Mouse (Mus musculus): Measurements from ENCODE around the gene A430078G23Rik. TPM values are rescaled to one million over a fixed set of nuclear protein-coding genes. Genes with fewer than 3 reads are reported as not detected.

The A430078G23Rik gene
- polyA plus RNA-seq, 1 experiment = 30.7 TPM

DNA sequence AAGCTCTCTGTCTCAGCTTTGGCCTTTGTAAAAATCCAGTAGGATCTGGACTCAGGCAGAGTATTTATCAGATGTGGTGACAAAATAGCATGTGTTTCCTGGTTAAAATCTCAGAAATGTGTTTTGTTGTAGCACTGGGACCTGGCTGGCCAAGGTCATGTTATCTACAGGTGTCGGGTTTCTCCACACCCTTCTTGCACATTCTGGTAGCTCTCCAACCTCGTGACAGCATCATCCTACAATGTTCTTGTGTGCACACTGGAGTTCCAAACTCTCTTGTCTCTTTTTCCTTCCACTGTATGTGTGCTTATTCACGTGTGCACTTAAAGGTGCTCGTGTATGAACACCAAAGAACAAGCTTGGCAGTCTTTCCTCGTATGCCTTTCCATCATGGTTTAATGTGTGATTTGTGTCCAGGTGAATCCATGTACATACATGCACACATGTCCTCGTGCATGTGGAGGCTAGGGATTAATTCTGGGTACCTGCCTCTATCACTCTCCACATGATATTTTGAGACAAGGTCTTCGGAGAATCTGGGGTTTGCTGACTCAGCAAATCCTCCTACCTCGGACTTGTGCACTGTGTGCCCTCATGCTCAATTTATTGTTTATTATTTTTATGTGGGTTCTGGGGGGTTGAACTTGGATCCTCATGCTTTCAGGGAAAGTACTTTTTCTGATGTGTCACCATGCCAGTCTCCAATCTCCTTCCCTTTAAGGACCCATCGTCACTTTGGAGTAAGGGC, 35.5 kb downstream of the A430078G23Rik start:
- H3K27me3 ChIP-seq (ENCODE audit: control insufficient read depth, insufficient read depth, low read length) = no peaks in the 10 kb centered on the region
- no peaks in the 10 kb centered on the region for H3K4me1 ChIP-seq (replicated peaks; ENCODE audit: control insufficient read depth, insufficient read depth, low read length)
- H3K36me3 ChIP-seq (ENCODE audit: control insufficient read depth, insufficient read depth, low read length) = peaks cover 66% of the 10 kb centered on the region
- no peak for TF ChIP-seq CTCF (IDR thresholded peaks at IDR 0.05; ENCODE audit: borderline replicate concordance, control insufficient read depth, extremely low read depth, insufficient read depth, low read length, poor library complexity)
- DNase-seq = no peak
- 93% methylated on average over 9 of the region's 9 CpGs for WGBS
- no peak overlapping the region for H3K4me3 ChIP-seq (ENCODE audit: control insufficient read depth, insufficient read depth, low read length)
- no peak overlapping the region for H3K27ac ChIP-seq (ENCODE audit: control insufficient read depth, insufficient read depth, low read length)

DNA sequence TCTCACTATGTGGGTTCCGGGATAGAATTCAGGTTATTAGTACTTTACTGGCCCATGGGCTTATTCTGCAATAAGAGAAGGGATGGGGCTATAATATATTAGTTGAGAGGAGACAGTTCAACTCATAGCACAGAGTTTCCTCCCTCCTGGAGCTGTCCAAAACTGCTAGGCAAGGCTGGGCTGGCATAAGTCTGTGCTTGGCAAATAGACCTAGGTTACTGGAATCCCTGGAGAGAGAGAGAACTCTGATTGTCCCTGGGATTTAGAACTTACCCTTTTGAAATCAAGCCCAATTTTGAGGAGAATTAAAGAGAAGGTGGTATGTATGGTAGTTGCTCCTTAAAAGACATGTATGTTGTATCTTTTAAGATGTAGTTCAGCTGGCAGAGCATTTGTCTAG, 36.3 kb downstream of the A430078G23Rik start:
- Histone ChIP-seq H3K4me1 (replicated peaks; ENCODE audit: control insufficient read depth, insufficient read depth, low read length) (no peaks in the 10 kb centered on the region), H3K27me3 (ENCODE audit: control insufficient read depth, insufficient read depth, low read length) (no peaks in the 10 kb centered on the region), H3K27ac (ENCODE audit: control insufficient read depth, insufficient read depth, low read length) (no peak overlapping the region), H3K36me3 (ENCODE audit: control insufficient read depth, insufficient read depth, low read length) (peaks cover 66% of the 10 kb centered on the region), H3K4me3 (ENCODE audit: control insufficient read depth, insufficient read depth, low read length) (no peak overlapping the region)
- no peak for TF ChIP-seq POLR2A (IDR thresholded peaks at IDR 0.05; ENCODE audit: control insufficient read depth, extremely low read depth, insufficient read depth, low read length, poor library complexity)
- no peak for DNase-seq
- WGBS = 97% methylated on average over 1 of the region's 1 CpGs

DNA sequence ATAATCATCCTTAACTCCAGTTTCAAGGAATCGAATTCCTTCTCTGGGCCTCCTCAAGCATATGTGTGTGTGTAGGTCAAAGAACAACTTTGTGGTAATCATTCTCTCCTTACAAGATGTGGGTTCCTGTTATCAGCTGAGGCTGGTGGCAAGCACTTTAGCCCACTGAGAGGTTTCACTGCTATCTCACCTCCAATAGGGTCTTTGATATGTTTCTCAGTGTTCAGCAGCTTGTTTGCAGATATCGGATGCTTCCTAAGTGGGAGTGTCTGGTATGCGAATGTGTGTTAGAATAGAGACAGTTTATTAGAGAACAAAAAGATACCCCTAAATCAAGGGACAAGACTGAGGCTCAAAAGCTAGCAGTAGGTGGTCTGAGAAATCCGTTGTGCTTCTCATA, 39.1 kb downstream of the A430078G23Rik start:
- no peak for TF ChIP-seq CTCF (IDR thresholded peaks at IDR 0.05; ENCODE audit: borderline replicate concordance, control insufficient read depth, extremely low read depth, insufficient read depth, low read length, poor library complexity)
- TF ChIP-seq POLR2A (IDR thresholded peaks at IDR 0.05; ENCODE audit: control insufficient read depth, extremely low read depth, insufficient read depth, low read length, poor library complexity) = no peak
- WGBS = 91% methylated on average over 4 of the region's 4 CpGs
- H3K27ac ChIP-seq (ENCODE audit: control insufficient read depth, insufficient read depth, low read length) = no peak overlapping the region
- no peak overlapping the region for H3K4me3 ChIP-seq (ENCODE audit: control insufficient read depth, insufficient read depth, low read length)
- no peak for DNase-seq
- H3K36me3 ChIP-seq (ENCODE audit: control insufficient read depth, insufficient read depth, low read length) = peaks cover 76% of the 10 kb centered on the region
- H3K27me3 ChIP-seq (ENCODE audit: control insufficient read depth, insufficient read depth, low read length) = no peaks in the 10 kb centered on the region
- H3K4me1 ChIP-seq (replicated peaks; ENCODE audit: control insufficient read depth, insufficient read depth, low read length) = no peaks in the 10 kb centered on the region

DNA sequence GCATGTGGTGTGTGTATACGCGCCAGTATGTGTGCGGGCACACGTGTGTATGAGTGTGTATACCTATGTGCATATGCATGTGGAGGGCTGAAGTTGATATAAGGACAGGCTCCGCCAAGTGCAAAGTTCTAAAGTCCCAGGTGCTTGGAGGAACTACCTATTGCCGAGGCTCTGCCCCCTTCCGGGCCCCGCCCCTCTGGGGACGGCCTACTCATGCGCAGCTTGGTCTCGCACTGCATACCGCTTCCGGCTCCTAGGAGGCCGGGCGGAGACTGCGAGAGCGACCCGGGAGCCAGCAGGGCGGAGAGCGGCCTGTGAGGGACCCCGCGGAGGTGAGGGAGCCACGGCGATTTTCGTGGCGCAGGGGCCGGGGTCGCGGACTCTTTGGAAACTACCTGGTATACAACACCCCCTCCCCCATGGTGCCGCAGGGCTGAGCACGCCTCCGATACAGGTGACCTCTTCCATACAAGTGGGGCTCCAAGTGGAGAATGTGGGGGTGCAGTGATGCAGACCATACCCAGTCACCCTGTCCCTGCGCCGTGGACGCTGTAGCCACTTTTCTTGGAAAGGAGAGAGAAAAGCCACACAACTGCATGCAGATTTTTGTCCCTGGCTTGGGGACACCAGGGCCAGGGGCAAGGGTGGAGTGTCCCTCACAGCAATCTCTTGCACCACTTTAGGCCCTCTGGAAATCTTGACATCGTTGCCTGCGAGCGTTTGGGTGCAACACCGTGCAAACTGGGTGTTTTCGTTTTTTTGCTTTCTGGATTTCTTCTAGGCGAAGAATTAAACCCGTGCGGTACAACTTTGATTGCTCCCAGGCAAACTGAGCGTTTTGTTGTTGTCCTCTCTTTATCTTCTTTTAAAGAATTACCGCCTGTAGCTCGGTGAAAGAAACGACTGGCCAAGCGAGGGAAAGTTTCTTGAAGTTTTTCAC, 39.8 kb downstream of the A430078G23Rik start, which contains the start of gene Arhgef18:
Gene Arhgef18 (plus strand): TSS at position 236 of the 940 bp plus-strand sequence.
- H3K4me1 ChIP-seq (replicated peaks; ENCODE audit: control insufficient read depth, insufficient read depth, low read length) = no peaks in the 10 kb centered on the region
- no peaks in the 10 kb centered on the region for H3K27me3 ChIP-seq (ENCODE audit: control insufficient read depth, insufficient read depth, low read length)
- H3K36me3 ChIP-seq (ENCODE audit: control insufficient read depth, insufficient read depth, low read length) = peaks cover 76% of the 10 kb centered on the region
- H3K27ac ChIP-seq (ENCODE audit: control insufficient read depth, insufficient read depth, low read length) = no peak within 1 kb of the TSS
- peak within 1 kb of the TSS; percentile 38 for H3K4me3 ChIP-seq (ENCODE audit: control insufficient read depth, insufficient read depth, low read length)
- peak; percentile 6 for DNase-seq
- TF ChIP-seq POLR2A (IDR thresholded peaks at IDR 0.05; ENCODE audit: control insufficient read depth, extremely low read depth, insufficient read depth, low read length, poor library complexity) (no peak), CTCF (IDR thresholded peaks at IDR 0.05; ENCODE audit: borderline replicate concordance, control insufficient read depth, extremely low read depth, insufficient read depth, low read length, poor library complexity) (no peak)
- WGBS = 89% methylated on average over 48 of the region's 48 CpGs

DNA sequence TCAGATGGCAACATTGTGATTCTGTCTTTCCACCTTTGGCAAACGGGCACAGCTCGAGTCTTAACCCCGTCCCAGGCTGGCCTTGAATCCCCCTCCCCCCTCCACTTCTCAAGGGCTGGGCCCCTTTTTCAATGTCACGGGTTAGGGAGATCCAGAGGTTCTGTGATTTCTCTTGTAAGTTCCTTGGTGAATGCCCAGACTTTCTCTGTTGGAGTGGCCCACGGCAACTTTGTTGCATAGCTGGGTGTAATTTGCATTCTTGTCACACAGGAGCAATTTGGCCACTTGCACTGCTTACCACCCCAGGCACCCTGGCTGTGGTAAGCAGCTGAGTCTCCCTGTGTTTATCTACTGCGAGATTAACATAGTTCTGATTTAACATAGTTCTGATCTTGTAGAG, 41.4 kb downstream of the A430078G23Rik start:
- Histone ChIP-seq H3K4me3 (ENCODE audit: control insufficient read depth, insufficient read depth, low read length) (no peak overlapping the region), H3K27ac (ENCODE audit: control insufficient read depth, insufficient read depth, low read length) (no peak overlapping the region), H3K4me1 (replicated peaks; ENCODE audit: control insufficient read depth, insufficient read depth, low read length) (no peaks in the 10 kb centered on the region), H3K27me3 (ENCODE audit: control insufficient read depth, insufficient read depth, low read length) (no peaks in the 10 kb centered on the region), H3K36me3 (ENCODE audit: control insufficient read depth, insufficient read depth, low read length) (peaks cover 71% of the 10 kb centered on the region)
- WGBS = 93% methylated on average over 6 of the region's 6 CpGs
- no peak for DNase-seq
- TF ChIP-seq CTCF (IDR thresholded peaks at IDR 0.05; ENCODE audit: borderline replicate concordance, control insufficient read depth, extremely low read depth, insufficient read depth, low read length, poor library complexity) (no peak), POLR2A (IDR thresholded peaks at IDR 0.05; ENCODE audit: control insufficient read depth, extremely low read depth, insufficient read depth, low read length, poor library complexity) (no peak)

DNA sequence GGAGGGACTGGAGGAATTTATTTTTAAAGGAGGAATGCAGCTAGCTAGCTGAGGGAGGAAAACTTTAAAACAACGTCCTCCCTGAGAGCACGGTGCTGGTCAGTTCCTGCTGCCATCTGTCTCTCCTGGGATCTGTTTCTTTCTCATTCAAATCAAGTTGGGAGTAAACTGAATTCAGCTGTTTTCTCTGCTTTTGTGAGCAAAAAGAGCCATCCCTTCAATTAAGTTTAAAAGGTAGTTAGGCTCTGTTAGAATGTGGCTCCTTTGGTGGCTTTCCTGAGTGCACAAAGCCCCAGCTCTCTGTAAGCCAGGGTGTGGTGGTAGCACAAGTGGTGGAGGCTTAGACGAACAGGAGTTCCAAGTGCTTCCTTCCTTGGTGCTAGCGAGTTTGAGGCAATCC, 42.0 kb downstream of the A430078G23Rik start:
- Histone ChIP-seq H3K27me3 (ENCODE audit: control insufficient read depth, insufficient read depth, low read length) (no peaks in the 10 kb centered on the region), H3K27ac (ENCODE audit: control insufficient read depth, insufficient read depth, low read length) (no peak overlapping the region), H3K36me3 (ENCODE audit: control insufficient read depth, insufficient read depth, low read length) (peaks cover 73% of the 10 kb centered on the region), H3K4me3 (ENCODE audit: control insufficient read depth, insufficient read depth, low read length) (no peak overlapping the region), H3K4me1 (replicated peaks; ENCODE audit: control insufficient read depth, insufficient read depth, low read length) (no peaks in the 10 kb centered on the region)
- no peak for DNase-seq
- 89% methylated on average over 4 of the region's 4 CpGs for WGBS
- TF ChIP-seq POLR2A (IDR thresholded peaks at IDR 0.05; ENCODE audit: control insufficient read depth, extremely low read depth, insufficient read depth, low read length, poor library complexity) (no peak), CTCF (IDR thresholded peaks at IDR 0.05; ENCODE audit: borderline replicate concordance, control insufficient read depth, extremely low read depth, insufficient read depth, low read length, poor library complexity) (no peak)
